Mouse (Mus musculus) ovary, postnatal 14 days (tissue): ENCODE results near the gene Stox2.
"Not testable (repeated sequence)": the region's sequence is repeated elsewhere in the genome, so short reads cannot be mapped to it uniquely, and the experiment has no call there.

Experiments
- DNase-seq: peaks from one replicate; pipeline ENCODE4 v3.0.0; 2022; ENCODE audit warnings: low spot score

Stox2 gene

DNA sequence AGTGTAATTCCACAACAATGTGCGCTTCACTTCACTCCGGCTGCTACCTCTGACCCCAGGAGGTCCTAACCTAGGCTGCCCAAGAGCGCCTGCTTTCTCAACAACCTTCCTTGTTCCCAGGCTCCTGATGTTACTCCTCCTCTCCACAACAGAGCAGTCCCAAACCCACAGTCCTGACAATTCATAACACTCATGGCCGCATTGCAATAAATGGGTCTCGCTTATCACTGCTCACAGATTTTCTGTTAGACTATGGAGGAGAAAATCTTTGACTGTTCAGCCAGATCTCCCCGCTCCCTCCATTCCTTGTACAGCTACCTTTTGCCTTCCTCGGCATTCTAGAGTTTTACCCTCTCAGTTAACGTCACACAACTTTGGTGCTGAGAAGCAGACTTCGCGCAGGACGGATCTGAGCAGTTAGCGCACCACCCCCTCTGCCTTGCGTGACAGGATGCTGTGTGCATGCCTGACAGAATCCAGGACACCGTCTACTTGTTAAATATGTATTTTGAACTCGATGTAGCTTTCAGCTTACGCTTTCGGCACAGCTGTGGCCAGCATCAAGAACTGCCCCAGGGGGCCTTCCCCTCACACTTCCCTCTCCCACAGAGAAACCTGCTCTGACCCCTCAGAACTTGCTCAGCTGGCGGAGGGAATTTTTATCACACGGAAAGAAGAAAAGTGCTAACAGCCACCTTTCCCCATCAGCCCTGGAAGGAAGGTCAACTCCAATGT lies at the start of gene Stox2:
Stox2 (minus strand) TSS at position 51 of the 735 bp plus-strand sequence.
- no peak for DNase-seq

DNA sequence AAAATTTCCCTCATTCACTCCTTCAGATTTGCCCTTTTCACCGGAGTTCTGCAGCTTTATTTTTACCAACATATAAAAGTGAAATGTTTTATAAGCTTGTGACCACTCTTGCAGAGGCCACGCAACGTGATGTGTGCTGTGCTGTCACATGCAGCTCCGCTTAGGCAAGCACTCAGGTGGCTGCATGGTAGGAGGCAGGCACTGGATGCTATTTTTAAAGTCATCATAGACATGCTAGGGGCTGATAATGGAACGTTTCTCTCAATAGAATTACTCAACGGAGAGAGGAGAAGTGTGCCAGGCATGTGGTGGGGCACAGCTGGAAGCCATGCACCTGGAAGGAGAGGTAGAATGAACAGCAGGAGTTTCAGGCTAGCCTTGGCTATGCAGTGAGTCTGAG lies 49.3 kb upstream of the Stox2 start:
- DNase-seq, result no peak

DNA sequence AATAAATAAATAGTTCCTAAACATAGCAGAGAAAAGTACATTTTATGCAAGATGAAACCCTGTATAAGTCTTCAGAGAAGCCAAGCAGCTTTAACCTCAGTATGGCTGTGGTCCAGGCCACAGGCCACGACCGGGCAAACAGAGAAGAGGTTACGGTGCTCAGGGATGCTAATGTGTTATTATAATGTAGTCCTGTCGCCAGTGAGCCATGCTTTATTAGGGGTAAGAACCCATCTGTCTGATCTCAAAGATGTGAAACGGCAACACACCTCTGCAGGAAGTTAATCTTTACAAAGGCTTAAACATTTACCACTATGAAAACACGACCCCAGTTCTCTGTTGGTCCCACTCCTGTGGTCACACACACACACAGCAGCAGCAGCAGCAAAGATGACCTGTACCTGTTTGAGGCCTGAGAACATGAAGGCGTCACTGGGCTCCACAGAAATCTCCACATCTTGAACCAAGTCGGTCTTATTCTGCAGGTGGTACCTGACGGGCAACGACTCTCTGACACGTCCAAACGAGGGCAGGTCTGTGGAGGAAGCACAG lies 48.5 kb upstream of the Stox2 start:
- no peak for DNase-seq

DNA sequence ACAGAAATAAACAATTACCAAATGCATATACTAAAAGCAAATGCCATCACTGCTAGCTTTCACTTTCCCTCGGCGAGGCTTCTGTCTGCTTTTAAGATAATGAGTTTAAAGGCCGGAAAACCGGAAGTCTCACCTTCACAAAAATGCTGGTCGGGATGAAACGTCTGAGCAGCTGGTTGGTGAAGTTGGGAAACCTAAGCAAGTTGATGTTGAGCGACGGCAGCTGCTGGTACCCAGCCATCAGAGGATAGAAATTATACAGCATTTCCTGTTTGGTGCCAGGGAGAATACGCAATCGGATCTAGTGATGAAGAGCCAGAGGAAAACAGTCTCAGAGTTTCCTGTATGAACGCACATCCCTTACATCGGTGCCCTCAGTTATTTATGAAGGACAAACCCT lies 46.9 kb upstream of the Stox2 start:
- no peak for DNase-seq

DNA sequence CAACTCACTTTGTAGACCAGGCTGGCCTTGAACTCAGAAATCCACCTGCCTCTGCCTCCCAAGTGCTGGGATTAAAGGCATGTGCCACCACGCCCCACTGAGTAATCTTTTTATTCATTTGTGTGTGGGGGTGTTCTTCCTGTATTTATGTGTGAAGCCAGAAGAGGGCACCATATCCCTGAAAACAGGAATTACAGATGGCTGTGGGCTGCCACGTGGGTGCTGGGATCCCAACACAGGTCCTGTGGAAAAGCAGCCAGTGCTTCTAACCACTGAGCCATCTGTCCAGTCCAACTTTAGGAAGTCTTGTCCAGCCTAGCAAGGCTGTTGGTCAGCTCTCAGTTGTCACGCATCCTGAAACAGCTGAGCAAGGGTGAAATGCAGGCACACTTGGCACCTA lies 41.1 kb upstream of the Stox2 start:
- DNase-seq, result no peak

DNA sequence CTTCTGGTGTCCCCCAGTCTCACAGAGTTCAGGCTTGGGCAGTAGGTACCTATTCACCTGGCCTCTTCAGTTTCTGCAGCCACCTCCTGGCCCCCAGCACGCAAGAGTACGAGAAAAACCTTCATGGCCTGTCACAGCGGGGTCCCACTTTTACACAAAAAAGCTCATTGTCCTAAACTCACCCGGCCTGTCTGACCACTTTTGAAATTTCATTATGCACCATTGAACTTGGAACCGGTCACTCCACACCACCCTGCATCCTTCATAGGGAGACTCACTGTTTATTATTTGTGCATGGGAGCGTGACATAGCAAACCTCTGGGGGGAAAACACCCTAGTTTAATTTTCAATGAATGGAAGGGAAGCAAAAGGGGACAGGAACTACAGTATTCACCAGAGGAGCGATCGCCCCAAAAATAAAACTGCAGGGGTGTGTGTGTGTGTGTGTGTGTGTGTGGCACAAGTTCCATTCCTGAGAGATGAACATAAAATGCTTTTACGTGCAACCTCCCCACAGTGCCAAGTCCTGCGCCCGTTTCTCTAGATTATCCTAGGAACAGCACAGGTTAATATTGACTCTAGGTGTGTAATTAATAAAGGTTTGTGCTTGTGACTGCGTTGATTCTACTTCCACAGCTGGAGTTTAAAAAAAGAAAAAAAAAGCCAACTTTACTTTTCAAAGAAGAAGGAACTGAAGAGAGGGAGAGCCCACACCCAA lies 36.4 kb upstream of the Stox2 start:
- peak; percentile 20 for DNase-seq

DNA sequence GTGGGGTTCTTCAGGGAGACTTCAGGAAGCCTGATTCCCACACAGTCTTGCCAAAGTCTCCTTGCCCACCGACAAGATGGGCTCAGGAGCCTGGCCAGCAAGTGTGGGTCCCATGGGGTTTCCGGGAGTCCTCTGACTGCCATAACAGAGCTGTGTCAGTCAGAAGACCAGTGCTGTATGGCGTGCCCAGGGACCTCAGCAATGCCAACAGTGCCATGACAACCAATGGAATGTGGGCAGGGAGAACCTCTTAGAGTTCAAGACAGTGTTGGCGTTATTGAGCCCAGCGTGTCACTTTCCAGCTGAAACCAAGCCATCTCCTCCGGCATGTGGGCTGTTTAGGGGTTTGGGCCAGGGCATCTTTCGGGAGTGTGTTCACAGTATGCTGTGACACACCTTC lies 33.9 kb upstream of the Stox2 start:
- DNase-seq, result no peak

DNA sequence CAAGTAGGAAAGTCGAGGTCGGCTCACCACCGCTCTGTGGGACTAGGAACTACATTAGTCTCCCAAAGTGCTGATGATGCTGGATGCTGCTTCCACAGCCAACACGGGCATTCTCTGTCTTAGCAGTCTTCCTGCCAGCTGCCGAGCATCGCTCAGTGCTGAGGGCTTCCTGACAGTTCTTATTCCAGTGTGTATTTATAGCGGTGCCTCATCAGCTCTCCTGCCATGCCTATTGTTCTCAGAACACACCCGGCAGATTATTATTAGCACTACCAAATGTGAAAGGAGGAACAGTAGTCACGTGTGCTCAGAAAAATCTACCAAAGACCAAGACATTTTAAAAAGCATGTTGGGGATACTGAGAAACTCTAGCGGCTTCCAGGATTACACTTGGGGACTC lies 15.5 kb upstream of the Stox2 start:
- DNase-seq, result no peak

DNA sequence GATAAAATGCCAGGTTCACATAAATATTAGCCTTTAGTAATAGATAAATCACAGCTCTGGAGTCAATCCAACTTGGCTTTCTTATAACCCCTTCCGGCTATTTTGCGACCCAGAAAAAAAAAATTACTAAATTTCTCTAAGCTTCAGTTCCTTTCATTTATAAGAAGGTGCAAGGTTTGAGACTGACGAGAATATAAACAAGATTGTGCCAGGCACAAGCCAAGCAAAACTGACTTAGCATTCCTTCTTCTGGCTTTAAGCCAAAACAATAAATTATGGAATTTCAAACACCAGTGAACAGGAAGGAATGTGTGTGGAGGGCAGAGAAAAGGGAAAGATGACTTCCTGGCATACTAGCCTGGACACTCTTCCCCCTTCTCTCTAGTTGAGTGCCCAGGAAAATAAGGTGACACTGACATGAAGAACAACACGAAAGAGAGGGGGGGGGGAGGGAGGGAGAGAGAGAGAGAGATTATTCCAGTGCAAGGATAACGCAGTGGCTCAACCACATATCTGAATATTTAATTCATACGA lies 13.1 kb upstream of the Stox2 start:
- no peak for DNase-seq

DNA sequence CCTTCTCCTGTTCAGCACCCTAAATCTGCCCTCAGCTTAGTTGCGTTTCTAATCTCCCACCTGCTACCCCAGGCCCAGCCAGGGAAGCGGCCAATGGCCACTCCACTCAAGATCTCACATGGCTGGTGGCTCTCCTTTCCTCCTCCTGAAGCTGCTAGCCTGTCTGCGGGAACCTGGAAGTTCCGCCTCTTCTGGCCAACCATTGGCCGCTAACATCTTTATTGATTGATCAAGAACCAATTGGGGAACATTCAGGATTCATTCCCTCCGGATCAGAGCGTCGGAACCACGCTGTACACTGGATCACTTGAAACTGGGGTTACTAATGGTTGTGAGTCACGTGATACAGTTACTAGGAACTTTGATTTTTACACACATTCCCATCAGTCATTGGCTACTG lies 12.4 kb upstream of the Stox2 start:
- DNase-seq, result no peak

DNA sequence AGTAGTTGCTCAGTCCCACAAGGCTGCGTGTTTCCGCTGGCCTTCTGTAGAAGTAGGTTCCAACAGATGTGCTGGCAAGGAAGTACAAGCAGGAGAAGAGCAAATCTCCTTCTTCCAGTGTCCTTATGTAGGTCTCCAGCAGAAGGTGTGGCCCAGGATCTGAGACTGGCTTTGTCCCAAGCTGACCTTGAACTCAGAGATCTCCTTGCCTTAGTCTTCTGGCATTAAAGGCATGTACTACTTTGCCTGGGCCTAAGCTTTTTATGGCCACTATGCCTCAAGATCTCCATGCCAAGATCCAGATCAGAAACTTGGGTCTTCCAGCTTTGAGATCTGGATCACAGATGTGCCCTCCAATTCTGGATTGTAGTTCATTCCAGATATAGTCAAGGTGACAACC lies 3.0 kb upstream of the Stox2 start:
- not testable (repeated sequence) for DNase-seq

DNA sequence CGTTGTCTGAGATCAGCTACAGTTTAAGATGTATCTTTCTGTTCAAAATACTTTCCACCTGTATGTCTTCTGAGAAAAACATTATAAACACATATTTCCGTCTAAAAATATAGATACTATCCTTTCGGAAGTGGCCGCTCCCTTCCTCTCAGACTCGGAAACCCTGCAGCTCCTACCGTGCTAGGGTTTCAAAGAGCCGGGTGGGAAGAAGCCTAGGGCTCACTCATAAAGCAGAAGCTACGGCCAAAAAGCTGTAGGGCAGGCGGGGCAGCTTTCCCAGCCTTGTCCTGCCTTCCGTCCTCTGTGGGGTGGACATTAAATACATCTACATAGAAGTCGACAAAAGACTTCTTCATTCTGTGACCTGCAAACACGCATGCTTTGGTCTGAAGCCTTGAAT lies 6.9 kb downstream of the Stox2 start:
- no peak for DNase-seq

DNA sequence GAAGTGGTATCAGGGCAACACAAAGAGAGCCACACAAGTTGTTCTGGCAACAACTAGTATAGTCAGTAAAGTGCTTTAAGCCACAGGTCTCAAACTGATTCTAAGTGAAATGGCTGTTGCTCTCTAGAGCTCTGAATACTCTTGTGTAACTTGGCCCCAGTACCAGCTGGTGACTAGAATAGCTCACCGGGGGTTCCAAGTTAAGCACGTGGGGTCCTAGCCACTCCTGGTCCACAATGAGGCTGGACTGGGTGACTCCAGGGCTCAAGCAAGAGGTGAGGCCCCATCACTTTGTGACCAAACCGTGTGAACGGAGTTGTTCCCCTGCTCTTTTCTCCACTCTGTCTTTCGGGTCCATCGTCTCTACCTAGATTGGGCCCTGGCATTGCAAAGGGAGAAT lies 8.2 kb downstream of the Stox2 start:
- DNase-seq, result no peak

DNA sequence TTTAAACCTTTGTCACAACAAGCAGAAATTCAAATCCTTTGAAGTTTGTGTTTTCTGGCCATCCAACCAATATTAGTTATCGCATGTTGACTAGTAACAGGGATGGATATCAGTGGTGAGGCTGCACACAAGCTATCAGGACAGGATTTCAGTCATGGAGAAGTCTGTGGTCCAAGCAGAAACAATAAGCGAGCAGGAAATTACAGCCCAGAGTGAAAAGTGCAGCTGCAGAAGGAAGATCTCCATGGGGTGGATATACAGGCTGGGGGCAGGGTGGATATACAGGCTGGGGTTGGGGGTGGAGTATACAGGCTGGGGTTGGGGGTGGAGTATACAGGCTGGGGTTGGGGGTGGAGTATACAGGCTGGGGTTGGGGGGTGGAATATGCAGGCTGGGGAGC lies 10.3 kb downstream of the Stox2 start:
- no peak for DNase-seq

DNA sequence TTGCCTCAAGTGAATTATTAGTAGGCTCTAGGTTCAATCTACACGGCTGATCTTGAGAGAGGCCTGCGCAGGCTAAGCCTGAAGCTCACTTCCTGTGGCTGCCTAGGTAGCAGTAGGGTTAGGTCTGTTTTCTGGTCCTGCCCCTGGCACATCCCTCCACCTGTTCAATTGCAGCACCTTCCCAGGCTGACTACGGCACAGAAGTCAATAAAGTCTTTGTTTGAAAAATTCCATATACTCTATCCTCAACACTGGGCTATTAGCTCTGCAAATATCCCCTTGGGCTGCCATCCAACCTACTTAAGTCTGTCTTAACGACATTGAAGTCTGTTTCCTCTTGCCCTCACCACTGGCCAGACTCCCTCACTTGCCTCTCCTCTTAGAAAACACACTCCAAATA lies 10.8 kb downstream of the Stox2 start:
- DNase-seq, result no peak

DNA sequence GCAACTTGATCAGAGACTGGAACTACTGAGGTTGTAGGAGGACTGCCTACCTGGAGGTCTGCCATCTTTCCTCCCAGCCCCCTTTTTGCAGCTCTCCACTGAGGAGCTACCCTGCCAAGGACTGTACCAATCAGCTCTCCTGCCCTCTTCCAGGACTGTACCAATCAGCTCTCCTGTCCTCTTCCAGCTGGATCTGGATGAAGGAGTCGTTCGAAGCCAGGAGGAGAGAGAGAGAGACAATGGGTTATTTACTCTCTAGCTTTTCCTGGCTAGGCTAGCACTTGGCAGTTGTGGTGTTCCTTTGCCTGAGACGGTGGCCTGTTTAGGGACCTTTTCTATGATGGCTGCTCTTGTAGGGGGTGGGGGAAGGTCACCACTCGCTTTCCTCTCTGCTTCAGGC lies 14.9 kb downstream of the Stox2 start:
- DNase-seq, result no peak

DNA sequence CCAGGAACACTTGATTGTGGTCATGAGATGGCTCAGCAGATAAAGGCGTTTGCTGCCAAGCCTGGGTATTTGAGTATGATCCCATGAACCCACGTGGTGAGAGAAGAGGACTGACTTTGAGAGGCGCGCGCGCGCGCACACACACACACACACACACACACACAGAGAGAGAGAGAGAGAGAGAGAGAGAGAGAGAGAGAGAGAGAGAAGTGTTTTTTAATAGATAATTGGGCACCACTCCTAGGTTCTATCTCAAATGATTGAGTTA lies 32.0 kb downstream of the Stox2 start:
- not testable (repeated sequence) for DNase-seq

DNA sequence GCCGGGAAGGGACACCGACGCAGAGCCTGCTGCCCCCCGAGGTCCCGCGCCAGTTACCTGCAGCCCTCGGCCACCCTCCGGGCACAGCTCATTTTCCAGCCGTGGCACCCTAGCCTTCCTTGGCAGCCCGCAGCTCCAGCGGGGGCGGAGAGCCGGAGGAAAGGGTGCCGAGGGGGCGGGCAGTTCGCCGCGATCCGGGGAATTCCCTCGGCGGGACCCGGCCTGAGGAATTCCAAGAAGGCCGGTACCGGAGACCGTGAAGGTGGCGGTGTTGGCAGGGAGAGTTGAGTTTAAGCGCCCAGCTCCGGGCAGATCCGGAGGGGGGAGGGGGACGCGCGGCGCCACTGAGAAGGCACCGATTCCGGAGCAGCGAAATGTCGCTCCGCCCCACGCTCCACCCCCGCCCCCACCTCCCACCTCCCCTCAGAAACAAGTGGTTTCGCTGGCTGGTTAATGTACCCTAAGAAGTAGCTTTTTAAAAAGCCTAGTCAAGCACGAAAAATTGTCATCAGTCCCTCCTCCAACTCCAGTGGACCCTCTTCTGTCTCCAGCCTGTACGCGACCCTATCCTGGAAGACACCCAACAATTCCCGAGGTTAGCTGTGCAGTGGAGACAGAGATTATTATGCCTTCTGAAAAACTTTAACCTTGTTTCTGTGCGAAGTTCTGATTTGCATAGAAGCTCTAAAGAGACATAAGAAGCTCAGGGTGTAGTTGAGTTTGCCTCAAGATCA lies 32.5 kb downstream of the Stox2 start:
- DNase-seq, result peak; percentile 22

DNA sequence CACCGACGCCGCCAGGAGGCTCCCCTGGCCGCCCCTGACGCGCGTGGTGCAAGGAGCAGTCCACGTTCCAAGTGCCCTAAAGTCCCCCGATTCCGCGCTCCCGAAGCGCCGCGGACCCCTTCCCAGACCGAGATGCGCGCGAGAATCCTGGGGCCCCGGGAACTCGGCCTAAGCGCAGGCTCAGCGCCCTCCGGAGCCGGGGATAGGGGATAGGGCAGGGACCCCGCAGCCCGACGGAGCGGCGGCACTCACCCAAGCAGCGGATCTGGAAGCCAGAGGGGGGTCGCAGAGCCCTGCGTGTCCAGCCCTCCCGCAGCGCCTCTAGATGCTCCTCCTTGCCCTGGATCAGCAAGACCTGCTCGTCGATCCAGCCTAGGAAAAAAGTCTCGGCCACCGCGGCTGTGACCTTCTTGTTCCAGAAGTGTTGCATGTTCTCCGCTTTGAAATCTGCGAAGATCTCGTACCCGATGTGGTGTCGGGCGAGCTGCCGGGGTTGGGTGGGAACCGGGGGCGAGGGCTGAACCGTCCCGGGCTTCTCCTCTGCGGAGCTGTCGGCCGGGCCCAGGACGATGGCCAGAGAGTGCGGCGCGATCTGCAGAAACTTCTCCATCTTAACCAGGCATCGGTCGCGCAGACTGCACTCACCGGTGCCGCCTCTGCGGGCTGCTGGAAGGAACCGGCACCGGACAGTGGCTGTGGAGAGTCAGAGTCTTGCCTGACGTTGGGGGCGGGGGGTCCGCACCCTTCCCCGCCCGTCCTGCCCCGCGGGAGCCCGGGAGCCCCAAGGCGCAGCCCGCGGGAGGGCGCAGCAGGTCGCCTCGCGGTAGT lies 33.3 kb downstream of the Stox2 start:
- peak; percentile 14 for DNase-seq

DNA sequence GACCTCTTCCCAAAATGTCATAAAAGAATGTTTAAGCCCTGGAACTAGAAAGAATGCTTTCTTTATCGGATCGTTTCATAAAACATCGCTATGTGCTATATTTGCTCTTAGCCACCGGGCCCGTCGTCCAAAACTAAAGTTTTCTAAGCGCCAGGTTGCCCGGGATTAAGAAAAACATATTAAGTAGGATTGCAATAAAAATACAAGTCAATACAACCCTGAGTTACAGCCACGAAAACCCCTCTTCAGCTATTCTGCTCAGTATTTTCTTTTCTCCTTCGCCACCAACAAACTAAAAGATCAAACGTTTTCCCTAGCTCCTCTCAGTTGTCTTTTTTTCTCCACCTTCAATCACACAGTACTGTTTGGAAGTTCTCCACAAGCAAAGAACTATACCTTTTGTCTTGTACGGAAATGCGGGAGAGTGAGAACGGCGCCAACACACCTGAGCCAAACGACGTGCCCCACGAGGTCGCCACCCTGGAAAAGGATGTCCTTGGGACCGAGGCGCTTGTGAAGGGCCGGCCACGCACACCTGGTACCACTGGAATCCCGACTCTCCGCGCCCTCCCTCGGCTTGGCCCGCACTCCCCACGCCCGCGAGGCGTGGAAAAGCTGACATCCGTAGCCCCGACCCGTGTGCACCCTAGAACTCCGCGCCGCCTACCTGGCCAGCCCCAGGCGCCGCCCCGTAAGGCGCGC lies 34.0 kb downstream of the Stox2 start:
- DNase-seq, result no peak

DNA sequence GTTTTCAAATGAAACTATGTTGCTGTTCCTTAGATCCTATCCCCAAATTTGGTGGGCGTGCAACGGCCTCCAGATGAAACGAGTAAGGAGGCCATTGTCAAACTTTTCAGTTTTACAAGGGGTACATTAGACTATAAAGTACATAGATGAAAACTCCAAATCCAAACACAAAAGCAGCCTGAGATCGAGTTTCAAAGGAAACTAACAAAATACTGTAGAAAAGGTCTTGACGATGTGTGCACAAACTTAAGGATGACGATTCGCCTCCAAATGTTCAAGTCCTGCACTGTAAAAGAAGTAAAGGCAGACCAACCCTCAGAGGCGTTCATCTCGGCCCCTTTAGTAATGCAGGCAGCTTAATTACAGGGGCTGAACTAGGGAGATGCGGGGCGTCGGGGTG lies 34.8 kb downstream of the Stox2 start:
- DNase-seq, result no peak
